Mouse (Mus musculus) ES-E14 (cell line): ENCODE measurements around the gene Arf5.

Experiments used
- MAFK ChIP-seq: IDR thresholded peaks from 2 replicates; pipeline ENCODE4 v1.6.1; 2014; ENCODE audit warnings: mild to moderate bottlenecking, low read depth, low read length, inconsistent platforms; ENCODE audit not compliant: insufficient read depth
- ZC3H11A ChIP-seq: IDR thresholded peaks from 2 replicates; pipeline ENCODE4 v1.6.1; 2012; ENCODE audit warnings: low read depth, mild to moderate bottlenecking, inconsistent platforms, low read length, borderline replicate concordance
- ZNF384 ChIP-seq: IDR thresholded peaks from 2 replicates; pipeline ENCODE4 v1.6.1; 2012; ENCODE audit warnings: low read depth, low read length, inconsistent platforms

- TF ChIP-seq ZC3H11A (no peak), MAFK (no peak), ZNF384 (no peak)
These were observed 26.4 kb upstream of the Arf5 start for GRCm38 (mm10) chr6:28396853-28397457.
